Mouse (Mus musculus): ENCODE measurements around the gene Lamb1. TPM values are rescaled to one million over a fixed set of nuclear protein-coding genes. Genes with fewer than 3 reads are reported as not detected.

The Lamb1 gene
- 3.1 TPM in 2 replicates for polyA plus RNA-seq (2021; fragmentation: Nextera tagmentation)
- long read RNA-seq, experiment 1, full-length matches to known transcripts, result 1 of 10 reads
- long read RNA-seq, experiment 1, partial matches to known transcripts, result 8 of 10 reads
- long read RNA-seq, experiment 1, other reads (novel, unspliced or antisense), result 1 of 10 reads
- long read RNA-seq, experiment 2, full-length matches to known transcripts, result 1 of 6 reads
- long read RNA-seq, experiment 2, partial matches to known transcripts, result 4 of 6 reads
- long read RNA-seq, experiment 2, other reads (novel, unspliced or antisense), result 1 of 6 reads

DNA sequence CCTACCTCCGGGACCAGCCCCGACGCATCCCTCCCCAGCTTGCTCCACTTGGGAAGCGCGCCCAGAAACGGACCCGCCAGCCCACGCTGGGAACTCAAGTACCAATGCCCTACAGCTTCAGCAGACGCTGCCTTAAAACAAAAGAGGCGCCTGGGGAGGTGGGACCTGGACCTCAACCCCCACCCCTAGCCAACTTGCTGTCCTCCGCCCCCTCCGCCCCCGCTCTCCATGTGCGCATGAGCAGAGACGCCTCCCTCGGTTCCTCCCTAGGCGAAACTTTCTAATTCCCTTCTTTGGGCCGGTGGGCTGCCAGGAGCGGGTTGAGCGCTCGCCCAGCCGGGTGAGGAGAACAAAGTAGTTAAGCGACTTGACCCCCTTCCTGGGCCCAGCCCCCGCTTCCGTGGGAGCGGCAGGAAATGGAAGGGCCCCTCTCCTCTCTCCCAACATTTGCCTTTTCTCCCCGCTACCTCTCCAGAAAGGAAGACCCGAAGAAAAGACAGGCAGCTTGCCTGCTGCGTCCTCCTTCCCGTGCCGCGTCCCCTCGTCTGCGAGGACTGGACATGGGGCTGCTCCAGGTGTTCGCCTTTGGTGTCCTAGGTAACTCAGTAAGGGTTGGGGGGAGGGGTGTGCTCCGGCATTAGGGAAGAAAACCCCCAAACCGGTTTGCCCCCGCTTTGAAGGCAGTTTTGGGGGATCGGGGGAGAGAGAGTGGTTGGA lies at the start of gene Lamb1:
TSS of gene Lamb1 (plus strand) at position 230 of the 717 bp plus-strand sequence.

DNA sequence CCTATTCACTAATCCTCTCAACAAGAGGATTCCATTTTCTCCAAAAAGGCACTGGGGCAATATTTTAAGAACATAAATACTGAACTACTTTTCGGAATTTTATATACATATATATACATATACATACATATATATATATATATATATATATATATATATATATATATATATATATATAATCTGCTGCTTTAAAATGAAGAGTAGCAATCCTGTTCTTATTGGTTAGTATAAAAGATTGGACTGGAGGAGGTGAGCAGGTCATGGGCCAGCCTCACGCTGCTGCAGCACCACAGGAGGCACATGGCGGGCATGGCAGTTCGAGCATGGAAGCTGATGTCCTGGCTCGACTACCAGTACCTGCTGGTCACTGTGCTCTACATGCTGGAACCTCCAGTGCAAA lies 24.6 kb upstream of the Lamb1 start, which contains the start of gene Gm6993:
TSS of gene Gm6993 (plus strand) at position 301 of the 400 bp plus-strand sequence.

DNA sequence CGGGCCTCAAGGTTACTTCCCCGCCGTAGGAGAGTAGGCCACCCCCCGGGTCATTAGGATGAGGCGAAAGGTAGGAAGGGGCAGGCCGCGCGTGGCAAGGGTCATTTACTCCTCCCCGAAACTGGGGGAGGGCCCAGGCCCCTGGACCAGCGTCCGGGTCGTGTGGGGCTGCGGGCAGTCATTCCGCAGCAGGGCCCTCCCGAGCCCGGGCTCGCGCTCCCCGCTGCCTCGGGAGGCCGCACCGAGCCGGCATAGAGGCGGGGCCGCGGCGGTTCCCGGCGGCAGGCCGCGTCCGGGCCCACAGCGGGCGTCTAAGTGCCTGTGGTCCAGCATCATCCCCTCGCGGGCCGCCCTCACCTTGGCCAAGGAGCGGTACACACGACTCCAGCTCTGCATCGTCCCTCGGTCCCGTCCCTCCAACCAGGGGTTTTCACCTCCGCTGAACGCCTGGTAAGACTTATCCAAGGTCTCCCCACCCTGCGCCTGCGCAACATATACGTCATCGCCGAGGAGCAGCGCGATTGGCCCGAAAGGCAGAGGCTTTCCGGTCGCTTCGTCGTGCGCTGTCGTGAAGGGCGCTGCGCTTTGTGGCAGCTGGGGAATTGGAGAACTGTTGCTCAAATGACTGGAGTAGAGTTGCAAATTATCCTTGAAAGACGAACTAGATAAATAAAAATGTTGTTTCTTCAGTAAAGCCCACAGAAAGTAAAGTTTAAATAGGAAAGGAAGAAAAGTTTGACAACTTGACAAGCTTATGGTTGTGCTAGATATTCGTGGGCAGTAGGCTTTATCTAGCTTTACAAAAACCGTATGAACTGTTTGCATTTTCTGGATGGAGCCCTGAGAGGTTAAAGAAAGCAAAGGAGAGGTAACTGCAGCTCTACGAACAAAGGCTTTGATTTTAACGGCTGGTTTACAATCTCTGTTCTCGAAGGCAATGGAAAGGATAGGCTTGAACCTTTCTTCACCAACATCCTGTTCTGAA lies 86.2 kb downstream of the Lamb1 start, which contains the start of gene Dld:
TSS of gene Dld (minus strand) at position 510 of the 985 bp plus-strand sequence.

Other genes starting within 250 kb of the Lamb1 start
- 0.04 TPM in 1 of 2 replicates, not detected in the other for gene Fam110c, start 191.4 kb upstream of the Lamb1 start, polyA plus RNA-seq (2021; fragmentation: Nextera tagmentation)
- not detected in 2 replicates for gene Gm6993, start 24.5 kb upstream of the Lamb1 start, polyA plus RNA-seq (2021; fragmentation: Nextera tagmentation)
- 64.1 and 76.1 TPM in 2 replicates for gene Dld, start 86.2 kb downstream of the Lamb1 start, polyA plus RNA-seq (2021; fragmentation: Nextera tagmentation)
- 0.04 TPM in 1 of 2 replicates, not detected in the other for gene Slc26a3, start 125.6 kb downstream of the Lamb1 start, polyA plus RNA-seq (2021; fragmentation: Nextera tagmentation)
- 9.0 and 14.8 TPM in 2 replicates for gene Cbll1, start 234.4 kb downstream of the Lamb1 start, polyA plus RNA-seq (2021; fragmentation: Nextera tagmentation)